Mouse (Mus musculus) gastrocnemius, adult 8-10 months (tissue): ENCODE results near the gene Psg19. TPM values are rescaled to one million over a fixed set of nuclear protein-coding genes. Genes with fewer than 3 reads are reported as not detected.
"Not testable (repeated sequence)": the region's sequence is repeated elsewhere in the genome, so short reads cannot be mapped to it uniquely, and the experiment has no call there.

Source experiments
- DNase-seq, 2 experiments: peaks; one replicate each; pipeline ENCODE4 v3.0.0; 2022; ENCODE audit warnings: low spot score in 2 of 2
- total RNA-seq, 4 experiments: library from RNA; stranded (reverse); gene quantifications; 2 replicates each; pipeline ENCODE4 v1.2.4; 2022

Psg19 gene
- not detected for total RNA-seq

- no peak for DNase-seq
These were observed at the start of gene Psg19 for GRCm38 (mm10) chr7:18798420-18798819. Psg19 (minus strand) TSS chr7:18798520.

- DNase-seq = no peak
These were observed 46.5 kb upstream of the Psg19 start for GRCm38 (mm10) chr7:18844811-18845210.

- no peak for DNase-seq
These were observed 42.9 kb upstream of the Psg19 start for GRCm38 (mm10) chr7:18841174-18841567.

GRCm38 (mm10) chr7:18840386-18841173, 42.3 kb upstream of the Psg19 start:
- DNase-seq = peak; percentile 16 to 38

GRCm38 (mm10) chr7:18839865-18840264, 41.5 kb upstream of the Psg19 start, which contains the start of gene Mill2:
Mill2 (plus strand) TSS chr7:18839966.
- DNase-seq = no peak

- DNase-seq = no peak
These were observed 34.0 kb upstream of the Psg19 start for GRCm38 (mm10) chr7:18832298-18832697.

- DNase-seq = no peak
These were observed 31.2 kb upstream of the Psg19 start for GRCm38 (mm10) chr7:18829545-18829944.

- DNase-seq = no peak
These were observed 30.3 kb upstream of the Psg19 start for GRCm38 (mm10) chr7:18828592-18828991.

- no peak for DNase-seq
These were observed 29.6 kb upstream of the Psg19 start for GRCm38 (mm10) chr7:18827792-18828546.

- DNase-seq = no peak
These were observed 23.2 kb upstream of the Psg19 start, which contains the start of gene Psg17 for GRCm38 (mm10) chr7:18821507-18821906. Psg17 (minus strand) TSS chr7:18821607.

- no peak for DNase-seq
These were observed 20.0 kb upstream of the Psg19 start for GRCm38 (mm10) chr7:18818301-18818700.

- no peak for DNase-seq
These were observed 5.2 kb upstream of the Psg19 start for GRCm38 (mm10) chr7:18803526-18803925.

- DNase-seq = no peak
These were observed 809 bp upstream of the Psg19 start for GRCm38 (mm10) chr7:18799129-18799528.

GRCm38 (mm10) chr7:18790671-18791070, 7.6 kb downstream of the Psg19 start:
- not testable (repeated sequence) for DNase-seq

- DNase-seq = not testable (repeated sequence)
These were observed 17.0 kb downstream of the Psg19 start for GRCm38 (mm10) chr7:18781301-18781700.

GRCm38 (mm10) chr7:18779337-18779781, 19.0 kb downstream of the Psg19 start:
- no peak for DNase-seq

- DNase-seq = not testable (repeated sequence)
These were observed 35.4 kb downstream of the Psg19 start for GRCm38 (mm10) chr7:18762885-18763284.

- not testable (repeated sequence) for DNase-seq
These were observed 38.2 kb downstream of the Psg19 start for GRCm38 (mm10) chr7:18760152-18760551.

GRCm38 (mm10) chr7:18749896-18750477, 48.3 kb downstream of the Psg19 start:
- peak in 1 of 2 experiments; percentile 7 for DNase-seq

- no peak for DNase-seq
These were observed 49.1 kb downstream of the Psg19 start for GRCm38 (mm10) chr7:18748994-18749895.

GRCm38 (mm10) chr7:18747420-18747819, 50.9 kb downstream of the Psg19 start:
- not testable (repeated sequence) for DNase-seq
